ENCODE assay signal across 16 mouse cellular contexts in the genomic region with DNA sequence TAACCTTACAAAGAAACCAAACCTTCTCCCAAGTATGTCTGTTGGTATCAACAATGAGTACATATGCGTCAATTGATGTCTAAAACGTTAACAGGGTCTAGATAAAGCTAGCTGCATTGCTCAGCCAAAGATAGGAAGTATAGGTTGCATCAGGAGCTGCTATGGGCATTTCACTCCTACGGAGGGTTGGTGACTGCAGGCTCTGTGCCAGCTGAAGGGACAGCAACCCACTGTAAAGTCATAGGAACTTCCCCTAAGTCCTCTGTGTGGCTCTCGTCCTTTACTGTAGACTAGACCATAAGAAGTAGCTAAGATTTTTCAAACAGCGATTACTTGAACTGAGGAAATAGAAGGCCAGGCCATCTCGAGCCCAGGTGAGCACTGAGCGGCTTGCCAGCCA.
A peak's percentile ranks its signal among the peaks of the same experiment; 100 is the strongest.
DNase-seq lines count a peak whose midpoint lies in the region; ATAC-seq and TF ChIP-seq lines count a peak whose summit lies in the region.
"Had no signal": no experiment of that assay in that cellular context is flagged by ENCODE, and none has a peak within 500 bp of the region (broad histone marks: within the 10 kb centered on the region; RNA-seq: fewer than 3 reads in every experiment).

No protein-coding gene starts in this region.

- TF ChIP-seq CTCF in forebrain, postnatal 0 days (IDR thresholded peaks at IDR 0.05; ENCODE audit: low read depth): no peak

- peak overlapping the region; percentile 77 for H3K27ac ChIP-seq in forebrain, embryonic 13.5 days
- H3K27ac ChIP-seq in forebrain, embryonic 11.5 days (ENCODE audit: low read depth, low read length): no peak overlapping the region
- peak overlapping the region; percentile 57; the same call in 1 of the 2 replicates for H3K27ac ChIP-seq in forebrain, postnatal 0 days (ENCODE audit: low read depth, low read length)
- peak overlapping the region; percentile 46; the same call in 1 of the 2 replicates for H3K27ac ChIP-seq in stomach, embryonic 15.5 days
- H3K27ac ChIP-seq: midbrain, embryonic 10.5 days had no signal

- H3K9me3 ChIP-seq in forebrain, embryonic 13.5 days (replicated peaks): no peaks in the 10 kb centered on the region
- no peaks in the 10 kb centered on the region for H3K9me3 ChIP-seq in forebrain, embryonic 11.5 days (ENCODE audit: control insufficient read depth, low read length)
- no peaks in the 10 kb centered on the region for H3K9me3 ChIP-seq in forebrain, postnatal 0 days (ENCODE audit: low read length)
- no peaks in the 10 kb centered on the region for H3K9me3 ChIP-seq in stomach, embryonic 15.5 days
- H3K9me3 ChIP-seq: embryonic facial prominence, embryonic 15.5 days; midbrain, embryonic 10.5 days had no signal

- WGBS in forebrain, embryonic 13.5 days: 85% methylated on average over 7 of the region's 7 CpGs
- 92% methylated on average over 7 of the region's 7 CpGs for WGBS in forebrain, embryonic 11.5 days
- 82% methylated on average over 7 of the region's 7 CpGs for WGBS in forebrain, postnatal 0 days
- 83% methylated on average over 7 of the region's 7 CpGs for WGBS in stomach, embryonic 15.5 days

- DNase-seq in forebrain, embryonic 11.5 days (ENCODE audit: low spot score): no peak
- DNase-seq in lung, postnatal 36 days: peak; percentile 50
- DNase-seq in lung, postnatal 14 days: no peak
- DNase-seq in forebrain, postnatal 0 days: no peak
- DNase-seq in spleen, postnatal 14 days (ENCODE audit: low spot score in 2 of 2): no peak
- DNase-seq in heart, postnatal 10 days: no peak
- DNase-seq: gastrocnemius, postnatal 25 days; left cerebral cortex, postnatal 4 days; lung, embryonic 14.5 days; thymus, postnatal 36 days had no signal

- H3K27me3 ChIP-seq in forebrain, embryonic 13.5 days: no peaks in the 10 kb centered on the region
- H3K27me3 ChIP-seq in forebrain, embryonic 11.5 days (ENCODE audit: control insufficient read depth, insufficient read depth, low read length): no peaks in the 10 kb centered on the region
- H3K27me3 ChIP-seq in forebrain, postnatal 0 days (ENCODE audit: insufficient read depth, low read length): no peaks in the 10 kb centered on the region
- no peaks in the 10 kb centered on the region for H3K27me3 ChIP-seq in stomach, embryonic 15.5 days (replicated peaks)
- H3K27me3 ChIP-seq: embryonic facial prominence, embryonic 15.5 days had no signal

- 0 out of 2 replicates have a peak overlapping the region, but pooled peaks have one; percentile 37 for H3K9ac ChIP-seq in forebrain, embryonic 13.5 days
- H3K9ac ChIP-seq in forebrain, embryonic 11.5 days (ENCODE audit: low read length): no peak overlapping the region
- H3K9ac ChIP-seq in forebrain, postnatal 0 days: no peak overlapping the region
- no peak overlapping the region for H3K9ac ChIP-seq in stomach, embryonic 15.5 days
- H3K9ac ChIP-seq: embryonic facial prominence, embryonic 15.5 days; lung, embryonic 14.5 days had no signal

- H3K36me3 ChIP-seq in forebrain, embryonic 13.5 days (ENCODE audit: poor library complexity, severe bottlenecking): peaks cover 26% of the 10 kb centered on the region
- no peaks in the 10 kb centered on the region; the same call in 1 of the 2 replicates for H3K36me3 ChIP-seq in forebrain, embryonic 11.5 days (ENCODE audit: control insufficient read depth, insufficient read depth, low read length)
- H3K36me3 ChIP-seq in forebrain, postnatal 0 days (ENCODE audit: insufficient read depth): peaks cover 18% of the 10 kb centered on the region
- H3K36me3 ChIP-seq in stomach, embryonic 15.5 days: peaks cover 15% of the 10 kb centered on the region; the same call in 1 of the 2 replicates

- no peak for ATAC-seq in forebrain, embryonic 13.5 days
- ATAC-seq in forebrain, embryonic 11.5 days (replicated peaks; ENCODE audit: low FRiP score): no peak
- no peak for ATAC-seq in forebrain, postnatal 0 days
- ATAC-seq in stomach, embryonic 15.5 days (ENCODE audit: insufficient read depth, low FRiP score, low read depth): no peak
- ATAC-seq: activated CD4-positive, CD25-positive, alpha-beta regulatory T cell, adult 4 months had no signal

- H3K4me3 ChIP-seq in forebrain, embryonic 13.5 days: no peak overlapping the region
- no peak overlapping the region for H3K4me3 ChIP-seq in forebrain, embryonic 11.5 days (ENCODE audit: low read depth, low read length)
- H3K4me3 ChIP-seq in forebrain, postnatal 0 days (ENCODE audit: low read depth, low read length): no peak overlapping the region
- no peak overlapping the region for H3K4me3 ChIP-seq in stomach, embryonic 15.5 days (replicated peaks)
- H3K4me3 ChIP-seq: embryonic facial prominence, embryonic 15.5 days; midbrain, embryonic 10.5 days had no signal

- no peak overlapping the region for H3K4me2 ChIP-seq in forebrain, embryonic 13.5 days
- no peak overlapping the region for H3K4me2 ChIP-seq in forebrain, embryonic 11.5 days (ENCODE audit: low read depth, low read length, severe bottlenecking)
- H3K4me2 ChIP-seq in forebrain, postnatal 0 days (ENCODE audit: low read depth): no peak overlapping the region
- H3K4me2 ChIP-seq in stomach, embryonic 15.5 days: no peak overlapping the region
- H3K4me2 ChIP-seq: embryonic facial prominence, embryonic 15.5 days; liver, embryonic 11.5 days; lung, embryonic 14.5 days had no signal

- H3K4me1 ChIP-seq in forebrain, embryonic 13.5 days: peaks cover 43% of the 10 kb centered on the region
- H3K4me1 ChIP-seq in forebrain, embryonic 11.5 days (replicated peaks; ENCODE audit: control insufficient read depth, insufficient read depth, low read length): peaks cover 9% of the 10 kb centered on the region; the same call in 1 of the 2 replicates
- H3K4me1 ChIP-seq in forebrain, postnatal 0 days (ENCODE audit: insufficient read depth): peaks cover 13% of the 10 kb centered on the region
- peaks cover 3% of the 10 kb centered on the region for H3K4me1 ChIP-seq in stomach, embryonic 15.5 days
- H3K4me1 ChIP-seq: midbrain, embryonic 10.5 days had no signal

- intact Hi-C loops in heart, postnatal 10 days (cut with DNase I): no loop called here
